Mouse (Mus musculus): ENCODE measurements around the gene Ncam1.

Gene Ncam1

GRCm38 (mm10) chr9:49798806-49799205 lies at the start of gene Ncam1:
TSS of gene Ncam1 (minus strand) at chr9:49798925.
- peak; percentile 97 for DNase-seq (ENCODE audit: extremely low spot score, low spot score)

GRCm38 (mm10) chr9:49834013-49834412 lies 35.3 kb upstream of the Ncam1 start:
- DNase-seq (ENCODE audit: extremely low spot score, low spot score), result no peak

- no peak for DNase-seq (ENCODE audit: extremely low spot score, low spot score)
Observed at GRCm38 (mm10) chr9:49827671-49828070, 28.9 kb upstream of the Ncam1 start.

GRCm38 (mm10) chr9:49816115-49816650 lies 17.5 kb upstream of the Ncam1 start:
- DNase-seq (ENCODE audit: extremely low spot score, low spot score), result no peak

- no peak for DNase-seq (ENCODE audit: extremely low spot score, low spot score)
Observed at GRCm38 (mm10) chr9:49814442-49814841, 15.7 kb upstream of the Ncam1 start.

GRCm38 (mm10) chr9:49803222-49803621 lies 4.5 kb upstream of the Ncam1 start:
- no peak for DNase-seq (ENCODE audit: extremely low spot score, low spot score)

GRCm38 (mm10) chr9:49797821-49798571 lies 729 bp downstream of the Ncam1 start:
- peak; percentile 70 for DNase-seq (ENCODE audit: extremely low spot score, low spot score)

- DNase-seq (ENCODE audit: extremely low spot score, low spot score), result no peak
Observed at GRCm38 (mm10) chr9:49797508-49797820, 1.3 kb downstream of the Ncam1 start.

GRCm38 (mm10) chr9:49796618-49797507 lies 1.9 kb downstream of the Ncam1 start:
- DNase-seq (ENCODE audit: extremely low spot score, low spot score), result peak; percentile 85

- no peak for DNase-seq (ENCODE audit: extremely low spot score, low spot score)
Observed at GRCm38 (mm10) chr9:49795881-49796280, 2.8 kb downstream of the Ncam1 start.

- no peak for DNase-seq (ENCODE audit: extremely low spot score, low spot score)
Observed at GRCm38 (mm10) chr9:49793987-49794550, 4.7 kb downstream of the Ncam1 start.

GRCm38 (mm10) chr9:49793241-49793640 lies 5.5 kb downstream of the Ncam1 start:
- DNase-seq (ENCODE audit: extremely low spot score, low spot score), result no peak

- no peak for DNase-seq (ENCODE audit: extremely low spot score, low spot score)
Observed at GRCm38 (mm10) chr9:49792646-49793045, 6.1 kb downstream of the Ncam1 start.

- DNase-seq (ENCODE audit: extremely low spot score, low spot score), result no peak
Observed at GRCm38 (mm10) chr9:49781016-49781772, 17.5 kb downstream of the Ncam1 start.

- no peak for DNase-seq (ENCODE audit: extremely low spot score, low spot score)
Observed at GRCm38 (mm10) chr9:49777015-49777637, 21.6 kb downstream of the Ncam1 start.

GRCm38 (mm10) chr9:49766634-49767033 lies 32.1 kb downstream of the Ncam1 start:
- DNase-seq (ENCODE audit: extremely low spot score, low spot score), result no peak

GRCm38 (mm10) chr9:49760571-49760970 lies 38.2 kb downstream of the Ncam1 start:
- no peak for DNase-seq (ENCODE audit: extremely low spot score, low spot score)

- no peak for DNase-seq (ENCODE audit: extremely low spot score, low spot score)
Observed at GRCm38 (mm10) chr9:49758436-49758835, 40.3 kb downstream of the Ncam1 start.

GRCm38 (mm10) chr9:49757986-49758385 lies 40.7 kb downstream of the Ncam1 start:
- DNase-seq (ENCODE audit: extremely low spot score, low spot score), result peak; percentile 23

GRCm38 (mm10) chr9:49757582-49757981 lies 41.1 kb downstream of the Ncam1 start:
- DNase-seq (ENCODE audit: extremely low spot score, low spot score), result no peak

GRCm38 (mm10) chr9:49756725-49757124 lies 42.0 kb downstream of the Ncam1 start:
- no peak for DNase-seq (ENCODE audit: extremely low spot score, low spot score)
